Mouse (Mus musculus) lung, adult 10 weeks (tissue): ENCODE data around the gene Cdc73. TPM values are rescaled to one million over a fixed set of nuclear protein-coding genes. Genes with fewer than 3 reads are reported as not detected.

Experiments used
- polyA plus RNA-seq: library from polyadenylated mRNA; stranded (reverse); fragments of 350-450 nt; fragmentation: Illumina TruSeq; extraction: RNeasy Lipid Tissue Mini Kit (QIAGEN cat#74804); gene quantifications from one replicate; pipeline ENCODE4 v1.2.3, GENCODE M21; 2014; ENCODE audit warnings: low read depth, low replicate concordance; ENCODE audit not compliant: insufficient read depth

Cdc73 gene
- 8.4 TPM for polyA plus RNA-seq

GRCm38 (mm10) chr1:143702741-143703262 lies at the start of gene Cdc73:
Gene Cdc73, minus strand, starts transcription at chr1:143702893.

GRCm38 (mm10) chr1:143716038-143716437 lies 13.3 kb upstream of the Cdc73 start, which contains the start of gene Glrx2:
Gene Glrx2, plus strand, starts transcription at chr1:143716338.

GRCm38 (mm10) chr1:143640650-143641407 lies 61.9 kb downstream of the Cdc73 start, which contains the start of gene B3galt2:
Gene B3galt2, plus strand, starts transcription at chr1:143640664.

Other genes with a start within 250 kb of the Cdc73 start
- gene B3galt2, start 62.2 kb downstream of the Cdc73 start, polyA plus RNA-seq = 0.70 TPM
- gene Glrx2, start 13.4 kb upstream of the Cdc73 start, polyA plus RNA-seq = 41.9 TPM
- 8.9 TPM for gene Trove2, start 74.2 kb upstream of the Cdc73 start, polyA plus RNA-seq
- gene Uchl5, start 74.4 kb upstream of the Cdc73 start, polyA plus RNA-seq = 15.1 TPM